Mouse (Mus musculus) hindbrain, embryonic 11.5 days (tissue): ENCODE results near the gene Fam243. TPM values are rescaled to one million over a fixed set of nuclear protein-coding genes. Genes with fewer than 3 reads are reported as not detected.
A peak's percentile ranks its signal among the peaks of the same experiment; 100 is the strongest.

ENCODE experiments used
- ATAC-seq: fragments of 200-750 bp; cut with Nextera tagmentation; 2 replicates; pipeline ENCODE4 v1.8.0; 2017; ENCODE audit warnings: mild to moderate bottlenecking, moderate TSS enrichment, moderate library complexity; ENCODE audit not compliant: low FRiP score
- DNase-seq: peaks from one replicate; pipeline ENCODE4 v3.0.0-alpha.2; 2015; ENCODE audit warnings: low spot score
- H3K27ac ChIP-seq: fragments of 300-500 bp; sonication (generic); 2 replicates; pipeline ENCODE4 v1.5.1; 2014; ENCODE audit warnings: mild to moderate bottlenecking, low read depth, low read length
- H3K27me3 ChIP-seq: fragments of 300-500 bp; sonication (generic); 2 replicates; pipeline ENCODE4 v1.6.1; 2014; ENCODE audit warnings: mild to moderate bottlenecking, low read length, moderate library complexity, mixed read lengths; ENCODE audit not compliant: control insufficient read depth, insufficient read depth
- H3K36me3 ChIP-seq: fragments of 300-500 bp; sonication (generic); 2 replicates; pipeline ENCODE4 v1.6.1; 2014; ENCODE audit warnings: mild to moderate bottlenecking, low read length, moderate library complexity, mixed read lengths; ENCODE audit not compliant: control insufficient read depth, insufficient read depth
- H3K4me1 ChIP-seq: fragments of 300-500 bp; sonication (generic); replicated peaks from 2 replicates; pipeline ENCODE4 v1.6.1; 2014; ENCODE audit warnings: low read length, mixed read lengths; ENCODE audit not compliant: control insufficient read depth, insufficient read depth
- H3K4me2 ChIP-seq: fragments of 300-500 bp; sonication (generic); replicated peaks from 2 replicates; pipeline ENCODE4 v1.6.1; 2014; ENCODE audit warnings: mild to moderate bottlenecking, low read depth, low read length
- H3K4me3 ChIP-seq: fragments of 300-500 bp; sonication (generic); 2 replicates; pipeline ENCODE4 v1.5.1; 2014; ENCODE audit warnings: low read depth, low read length
- H3K9ac ChIP-seq: fragments of 300-500 bp; sonication (generic); 2 replicates; pipeline ENCODE4 v1.6.1; 2014; ENCODE audit warnings: low read depth, low read length
- H3K9me3 ChIP-seq: fragments of 300-500 bp; sonication (generic); 2 replicates; pipeline ENCODE4 v1.6.1; 2016; ENCODE audit warnings: low read length; ENCODE audit not compliant: control insufficient read depth
- whole genome bisulfite sequencing: fragments of 180-500 bp; shearing (Covaris S2); extraction: QIAGEN DNeasy Blood & Tissue Kit; methylation state at CpG from one replicate; pipeline ENCODE4 v1.1.7; 2014; 5-methylcytosine and 5-hydroxymethylcytosine counted together
- polyA plus RNA-seq: library from polyadenylated mRNA; unstranded; fragments of >200 nt; fragmentation: Nextera tagmentation; extraction: Ambion mirVana; gene quantifications from 2 replicates; pipeline ENCODE4 v1.2.1, GENCODE M21; 2014

Fam243 gene
- polyA plus RNA-seq, 1 experiment from 2014 or later: not detected

GRCm38 (mm10) chr16:92355366-92355765 is 34.1 kb upstream of the Fam243 start:
- H3K4me1 ChIP-seq: peaks cover 11% of the 10 kb centered on the region; the same call in 1 of the 2 replicates
- no peak overlapping the region for H3K4me3 ChIP-seq
- H3K27me3 ChIP-seq: 0 out of 2 replicates have a peak, but pooled peaks cover 4% of the 10 kb centered on the region
- ATAC-seq (no peak), DNase-seq (no peak)
- no peak overlapping the region for H3K4me2 ChIP-seq
- no peak overlapping the region for H3K27ac ChIP-seq
- 77% methylated on average over 5 of the region's 5 CpGs for WGBS
- H3K36me3 ChIP-seq: no peaks in the 10 kb centered on the region
- H3K9ac ChIP-seq: no peak overlapping the region
- H3K9me3 ChIP-seq: no peaks in the 10 kb centered on the region

GRCm38 (mm10) chr16:92353897-92354296 is 32.7 kb upstream of the Fam243 start:
- Histone ChIP-seq H3K4me3 (no peak overlapping the region), H3K27me3 (0 out of 2 replicates have a peak, but pooled peaks cover 3% of the 10 kb centered on the region), H3K9me3 (no peaks in the 10 kb centered on the region), H3K4me2 (no peak overlapping the region), H3K27ac (no peak overlapping the region), H3K36me3 (no peaks in the 10 kb centered on the region), H3K4me1 (peaks cover 11% of the 10 kb centered on the region; the same call in 1 of the 2 replicates), H3K9ac (no peak overlapping the region)
- ATAC-seq (no peak), DNase-seq (no peak)
- 76% methylated on average over 2 of the region's 2 CpGs for WGBS

- 83% methylated on average over 12 of the region's 12 CpGs for WGBS
- Histone ChIP-seq H3K27me3 (no peaks in the 10 kb centered on the region), H3K4me2 (no peak overlapping the region), H3K4me3 (no peak overlapping the region), H3K9me3 (no peaks in the 10 kb centered on the region), H3K9ac (no peak overlapping the region), H3K27ac (no peak overlapping the region), H3K4me1 (peaks cover 11% of the 10 kb centered on the region; the same call in 1 of the 2 replicates), H3K36me3 (no peaks in the 10 kb centered on the region)
- DNase-seq (no peak), ATAC-seq (no peak)
Measured at GRCm38 (mm10) chr16:92353295-92353694, 32.1 kb upstream of the Fam243 start.

- Histone ChIP-seq H3K4me3 (no peak overlapping the region), H3K4me1 (0 out of 2 replicates have a peak, but pooled peaks cover 3% of the 10 kb centered on the region), H3K36me3 (no peaks in the 10 kb centered on the region), H3K9me3 (no peaks in the 10 kb centered on the region), H3K9ac (no peak overlapping the region), H3K4me2 (no peak overlapping the region), H3K27ac (no peak overlapping the region), H3K27me3 (no peaks in the 10 kb centered on the region)
- 82% methylated on average over 12 of the region's 12 CpGs for WGBS
- DNase-seq: no peak
- 0 out of 2 replicates have a peak, but pooled peaks have one; percentile 41 for ATAC-seq
Measured at GRCm38 (mm10) chr16:92348941-92349340, 27.7 kb upstream of the Fam243 start.

GRCm38 (mm10) chr16:92346297-92346916 is 25.2 kb upstream of the Fam243 start:
- DNase-seq: peak; percentile 82
- no peaks in the 10 kb centered on the region for H3K9me3 ChIP-seq

GRCm38 (mm10) chr16:92345177-92345576 is 23.9 kb upstream of the Fam243 start:
- Histone ChIP-seq H3K4me3 (no peak overlapping the region), H3K27ac (no peak overlapping the region), H3K36me3 (no peaks in the 10 kb centered on the region), H3K9me3 (no peaks in the 10 kb centered on the region), H3K4me2 (no peak overlapping the region), H3K4me1 (0 out of 2 replicates have a peak, but pooled peaks cover 9% of the 10 kb centered on the region), H3K9ac (no peak overlapping the region), H3K27me3 (no peaks in the 10 kb centered on the region)
- ATAC-seq: no peak
- WGBS: 65% methylated on average over 11 of the region's 11 CpGs
- DNase-seq: no peak

More at GRCm38 (mm10) chr16:92346297-92346916, 25.2 kb upstream of the Fam243 start:
- WGBS: 53% methylated on average over 13 of the region's 13 CpGs
- H3K36me3 ChIP-seq: no peaks in the 10 kb centered on the region
- H3K4me3 ChIP-seq: no peak overlapping the region
- H3K4me1 ChIP-seq: 0 out of 2 replicates have a peak, but pooled peaks cover 3% of the 10 kb centered on the region
- H3K4me2 ChIP-seq: no peak overlapping the region
- no peaks in the 10 kb centered on the region for H3K27me3 ChIP-seq
- peak; percentile 77 for ATAC-seq
- no peak overlapping the region for H3K9ac ChIP-seq
- peak overlapping the region; percentile 69 for H3K27ac ChIP-seq

GRCm38 (mm10) chr16:92340612-92341511 is 19.6 kb upstream of the Fam243 start:
- ATAC-seq (peak; percentile 73), DNase-seq (peak; percentile 86)
- Histone ChIP-seq H3K9ac (no peak overlapping the region), H3K9me3 (no peaks in the 10 kb centered on the region), H3K4me3 (peak overlapping the region; percentile 23), H3K36me3 (no peaks in the 10 kb centered on the region), H3K27me3 (no peaks in the 10 kb centered on the region), H3K27ac (no peak overlapping the region), H3K4me1 (0 out of 2 replicates have a peak, but pooled peaks cover 9% of the 10 kb centered on the region), H3K4me2 (peak overlapping the region; percentile 35)
- 28% methylated on average over 27 of the region's 27 CpGs for WGBS

- Histone ChIP-seq H3K9me3 (no peaks in the 10 kb centered on the region), H3K9ac (no peak overlapping the region), H3K4me1 (0 out of 2 replicates have a peak, but pooled peaks cover 9% of the 10 kb centered on the region), H3K27ac (no peak overlapping the region), H3K4me2 (no peak overlapping the region), H3K36me3 (no peaks in the 10 kb centered on the region), H3K27me3 (no peaks in the 10 kb centered on the region), H3K4me3 (no peak overlapping the region)
- peak; percentile 89 for DNase-seq
- WGBS: 10% methylated on average over 9 of the region's 9 CpGs
- ATAC-seq: no peak
Measured at GRCm38 (mm10) chr16:92336280-92336679, 15.0 kb upstream of the Fam243 start.
